Mouse (Mus musculus) G1E (cell line): ENCODE measurements around the gene Ccdc9b.

Source experiments
- CTCF ChIP-seq: IDR thresholded peaks from 2 replicates; pipeline ENCODE4 v1.5.1; 2012; ENCODE audit warnings: low read depth, low read length, inconsistent platforms, mixed read lengths
- POLR2AphosphoS5 ChIP-seq: IDR thresholded peaks from 2 replicates; pipeline ENCODE4 v1.6.1; 2012; ENCODE audit warnings: low read depth, low read length, inconsistent platforms; ENCODE audit not compliant: insufficient replicate concordance
- TAL1 ChIP-seq: conservative IDR thresholded peaks from 2 replicates; pipeline ENCODE4 v1.6.1; 2012; ENCODE audit warnings: low read depth, low read length, inconsistent platforms, mixed read lengths

GRCm38 (mm10) chr2:118754143-118754542, 8.3 kb downstream of the Ccdc9b start:
- TF ChIP-seq CTCF (no peak), POLR2AphosphoS5 (no peak), TAL1 (no peak)
